Mouse (Mus musculus): Measurements from ENCODE around the gene Helz. TPM values are rescaled to one million over a fixed set of nuclear protein-coding genes. Genes with fewer than 3 reads are reported as not detected.

Gene Helz
- polyA plus RNA-seq, 2 experiments = 15.9 to 21.6 TPM

DNA sequence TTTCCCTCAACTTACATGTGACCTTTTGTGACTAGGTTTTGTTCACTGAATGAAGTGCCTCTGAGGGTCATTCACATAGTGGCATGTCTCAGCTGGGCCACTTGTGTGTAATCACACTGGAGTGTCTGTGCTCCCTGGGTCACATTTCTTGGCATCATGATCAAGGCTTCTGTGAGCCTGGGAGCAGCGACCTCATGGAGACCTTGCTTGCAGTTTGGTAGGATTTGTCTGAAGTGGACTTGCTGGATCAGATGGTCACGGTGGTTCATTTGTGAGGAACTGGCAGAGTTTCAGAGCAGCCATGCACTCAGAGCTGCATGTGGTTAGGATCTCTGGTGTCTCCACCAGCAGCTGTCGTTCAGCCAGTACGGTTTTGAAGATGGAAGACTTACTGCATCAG, 100.9 kb downstream of the Helz start:
- Histone ChIP-seq H3K27ac (replicated peaks; ENCODE audit: low read depth, low read length) (no peak overlapping the region), H3K4me3 (replicated peaks; ENCODE audit: low read length) (no peak overlapping the region), H3K9me3 (ENCODE audit: control insufficient read depth, low read length) (no peaks in the 10 kb centered on the region), H3K4me1 (ENCODE audit: control insufficient read depth, insufficient read depth, low read length) (no peaks in the 10 kb centered on the region), H3K9ac (ENCODE audit: low read depth, low read length, severe bottlenecking) (no peak overlapping the region), H3K27me3 (ENCODE audit: control insufficient read depth, insufficient read depth, low read length) (no peaks in the 10 kb centered on the region), H3K4me2 (replicated peaks; ENCODE audit: low read depth, low read length, severe bottlenecking) (no peak overlapping the region), H3K36me3 (ENCODE audit: control insufficient read depth, insufficient read depth, low read length) (peaks cover 70% of the 10 kb centered on the region)
- WGBS = 87% methylated on average over 4 of the region's 4 CpGs
- ATAC-seq (ENCODE audit: low FRiP score, low read depth) (no peak), DNase-seq (ENCODE audit: low spot score) (no peak)
- no peak for TF ChIP-seq POLR2A (IDR thresholded peaks at IDR 0.05; ENCODE audit: borderline replicate concordance, extremely low read depth, insufficient read depth, insufficient read length)

DNA sequence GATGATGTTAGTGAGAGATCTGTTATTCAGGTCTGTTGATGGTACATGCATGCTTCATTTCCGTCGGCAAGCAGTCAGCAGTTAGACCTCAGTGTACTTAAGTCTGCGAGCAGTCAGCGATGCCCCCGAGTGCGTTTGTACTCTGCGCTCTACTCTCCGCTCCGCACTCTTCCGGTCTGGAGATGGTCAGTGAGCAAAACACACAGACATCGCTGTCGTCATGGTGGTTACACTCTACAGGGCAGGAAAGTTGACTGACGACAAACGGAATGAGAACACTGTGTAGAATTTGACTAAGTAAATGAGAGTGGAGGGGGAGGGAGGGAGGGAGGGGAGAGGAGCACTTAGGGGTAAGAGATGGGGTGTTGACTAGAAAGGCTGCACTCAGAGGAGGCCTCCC, 101.7 kb downstream of the Helz start:
- H3K4me3 ChIP-seq (replicated peaks; ENCODE audit: low read length) = no peak overlapping the region
- no peak overlapping the region for H3K27ac ChIP-seq (replicated peaks; ENCODE audit: low read depth, low read length)
- peaks cover 64% of the 10 kb centered on the region for H3K36me3 ChIP-seq (ENCODE audit: control insufficient read depth, insufficient read depth, low read length)
- no peaks in the 10 kb centered on the region for H3K9me3 ChIP-seq (ENCODE audit: control insufficient read depth, low read length)
- H3K4me2 ChIP-seq (replicated peaks; ENCODE audit: low read depth, low read length, severe bottlenecking) = no peak overlapping the region
- DNase-seq (ENCODE audit: low spot score) (no peak), ATAC-seq (ENCODE audit: low FRiP score, low read depth) (no peak)
- TF ChIP-seq POLR2A (IDR thresholded peaks at IDR 0.05; ENCODE audit: borderline replicate concordance, extremely low read depth, insufficient read depth, insufficient read length) = no peak
- no peaks in the 10 kb centered on the region for H3K27me3 ChIP-seq (ENCODE audit: control insufficient read depth, insufficient read depth, low read length)
- H3K9ac ChIP-seq (ENCODE audit: low read depth, low read length, severe bottlenecking) = no peak overlapping the region
- WGBS = 97% methylated on average over 14 of the region's 14 CpGs
- H3K4me1 ChIP-seq (ENCODE audit: control insufficient read depth, insufficient read depth, low read length) = no peaks in the 10 kb centered on the region

DNA sequence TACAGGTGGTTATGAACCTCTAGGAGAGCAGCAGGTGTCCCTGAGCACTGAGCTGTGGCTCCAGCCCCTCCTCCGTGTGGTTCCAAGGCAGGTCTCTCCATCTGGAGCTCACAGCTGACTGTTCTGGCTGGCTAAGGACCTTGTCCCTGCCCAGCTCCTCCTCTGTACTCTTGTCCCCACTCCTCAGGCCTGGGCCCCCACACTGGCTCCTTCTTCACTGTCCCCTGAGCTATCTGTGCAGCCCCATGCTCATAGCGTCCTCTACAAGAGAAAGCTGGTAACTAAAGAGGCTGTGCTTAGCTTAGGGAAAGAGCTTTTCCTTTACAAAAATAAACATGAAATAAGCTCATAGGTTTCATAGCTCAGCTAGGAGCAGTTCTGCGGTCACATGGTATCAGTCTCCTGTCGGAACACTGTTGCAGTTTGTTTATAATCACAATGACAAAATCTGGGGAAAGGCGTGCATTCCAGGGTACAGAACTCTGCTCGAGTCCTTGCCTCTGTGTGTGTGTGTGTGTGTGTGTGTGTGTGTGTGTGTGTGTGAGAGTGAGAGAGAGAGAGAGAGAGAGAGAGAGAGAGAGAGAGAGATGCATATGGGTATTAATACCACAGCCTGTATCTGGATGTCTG, 102.8 kb downstream of the Helz start:
- WGBS = 80% methylated on average over 6 of the region's 6 CpGs
- no peak for TF ChIP-seq POLR2A (IDR thresholded peaks at IDR 0.05; ENCODE audit: borderline replicate concordance, extremely low read depth, insufficient read depth, insufficient read length)
- no peaks in the 10 kb centered on the region for H3K27me3 ChIP-seq (ENCODE audit: control insufficient read depth, insufficient read depth, low read length)
- H3K4me3 ChIP-seq (replicated peaks; ENCODE audit: low read length) = no peak overlapping the region
- H3K4me1 ChIP-seq (ENCODE audit: control insufficient read depth, insufficient read depth, low read length) = no peaks in the 10 kb centered on the region
- H3K27ac ChIP-seq (replicated peaks; ENCODE audit: low read depth, low read length) = no peak overlapping the region
- peaks cover 61% of the 10 kb centered on the region for H3K36me3 ChIP-seq (ENCODE audit: control insufficient read depth, insufficient read depth, low read length)
- H3K9me3 ChIP-seq (ENCODE audit: control insufficient read depth, low read length) = no peaks in the 10 kb centered on the region
- H3K4me2 ChIP-seq (replicated peaks; ENCODE audit: low read depth, low read length, severe bottlenecking) = no peak overlapping the region
- ATAC-seq (ENCODE audit: low FRiP score, low read depth) (no peak), DNase-seq (ENCODE audit: low spot score) (no peak)
- no peak overlapping the region for H3K9ac ChIP-seq (ENCODE audit: low read depth, low read length, severe bottlenecking)

GRCm38 (mm10) chr11:107651391-107651790, 103.7 kb downstream of the Helz start:
- H3K4me2 ChIP-seq (replicated peaks; ENCODE audit: low read depth, low read length, severe bottlenecking) = no peak overlapping the region
- H3K9me3 ChIP-seq (ENCODE audit: control insufficient read depth, low read length) = no peaks in the 10 kb centered on the region
- H3K9ac ChIP-seq (ENCODE audit: low read depth, low read length, severe bottlenecking) = no peak overlapping the region
- no peaks in the 10 kb centered on the region for H3K27me3 ChIP-seq (ENCODE audit: control insufficient read depth, insufficient read depth, low read length)
- ATAC-seq (ENCODE audit: low FRiP score, low read depth) (no peak), DNase-seq (ENCODE audit: low spot score) (no peak)
- no peak overlapping the region for H3K4me3 ChIP-seq (replicated peaks; ENCODE audit: low read length)
- H3K27ac ChIP-seq (replicated peaks; ENCODE audit: low read depth, low read length) = no peak overlapping the region
- WGBS = 85% methylated on average over 7 of the region's 7 CpGs
- no peaks in the 10 kb centered on the region for H3K4me1 ChIP-seq (ENCODE audit: control insufficient read depth, insufficient read depth, low read length)
- TF ChIP-seq POLR2A (IDR thresholded peaks at IDR 0.05; ENCODE audit: borderline replicate concordance, extremely low read depth, insufficient read depth, insufficient read length) = no peak
- H3K36me3 ChIP-seq (ENCODE audit: control insufficient read depth, insufficient read depth, low read length) = peaks cover 61% of the 10 kb centered on the region

DNA sequence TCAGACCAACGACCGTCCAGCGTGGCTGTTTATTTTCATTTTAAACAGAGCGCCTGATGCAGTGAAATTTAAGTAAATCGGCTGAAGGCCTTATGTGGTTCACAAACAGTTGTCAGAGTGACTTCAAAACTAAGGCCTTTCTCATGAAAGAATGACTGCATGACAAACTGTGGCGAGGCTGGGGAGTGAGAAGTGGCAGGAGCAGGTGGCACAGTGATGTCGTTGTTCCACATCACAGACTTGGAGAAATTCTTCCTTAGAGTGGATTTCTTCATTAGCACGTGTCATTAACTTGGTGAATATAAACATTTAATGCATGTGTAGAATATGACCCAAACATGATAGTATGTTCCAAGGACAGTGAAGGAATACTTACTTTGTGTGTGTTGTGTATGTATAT, 104.4 kb downstream of the Helz start:
- TF ChIP-seq POLR2A (IDR thresholded peaks at IDR 0.05; ENCODE audit: borderline replicate concordance, extremely low read depth, insufficient read depth, insufficient read length) = no peak
- Histone ChIP-seq H3K4me1 (ENCODE audit: control insufficient read depth, insufficient read depth, low read length) (no peaks in the 10 kb centered on the region), H3K9me3 (ENCODE audit: control insufficient read depth, low read length) (no peaks in the 10 kb centered on the region), H3K9ac (ENCODE audit: low read depth, low read length, severe bottlenecking) (no peak overlapping the region), H3K4me2 (replicated peaks; ENCODE audit: low read depth, low read length, severe bottlenecking) (no peak overlapping the region), H3K27ac (replicated peaks; ENCODE audit: low read depth, low read length) (no peak overlapping the region), H3K4me3 (replicated peaks; ENCODE audit: low read length) (no peak overlapping the region), H3K36me3 (ENCODE audit: control insufficient read depth, insufficient read depth, low read length) (peaks cover 65% of the 10 kb centered on the region), H3K27me3 (ENCODE audit: control insufficient read depth, insufficient read depth, low read length) (no peaks in the 10 kb centered on the region)
- ATAC-seq (ENCODE audit: low FRiP score, low read depth) = no peak
- DNase-seq (ENCODE audit: low spot score) = peak; percentile 36
- WGBS = 71% methylated on average over 8 of the region's 8 CpGs

- Histone ChIP-seq H3K9me3 (ENCODE audit: control insufficient read depth, low read length) (no peaks in the 10 kb centered on the region), H3K4me3 (replicated peaks; ENCODE audit: low read length) (no peak overlapping the region), H3K27ac (replicated peaks; ENCODE audit: low read depth, low read length) (no peak overlapping the region), H3K27me3 (ENCODE audit: control insufficient read depth, insufficient read depth, low read length) (no peaks in the 10 kb centered on the region), H3K36me3 (ENCODE audit: control insufficient read depth, insufficient read depth, low read length) (peaks cover 58% of the 10 kb centered on the region), H3K9ac (ENCODE audit: low read depth, low read length, severe bottlenecking) (no peak overlapping the region), H3K4me1 (ENCODE audit: control insufficient read depth, insufficient read depth, low read length) (no peaks in the 10 kb centered on the region), H3K4me2 (replicated peaks; ENCODE audit: low read depth, low read length, severe bottlenecking) (no peak overlapping the region)
- TF ChIP-seq POLR2A (IDR thresholded peaks at IDR 0.05; ENCODE audit: borderline replicate concordance, extremely low read depth, insufficient read depth, insufficient read length) = no peak
- no peak for ATAC-seq (ENCODE audit: low FRiP score, low read depth)
- DNase-seq (ENCODE audit: low spot score) = no peak
- 85% methylated on average over 4 of the region's 4 CpGs for WGBS
Observed at GRCm38 (mm10) chr11:107655538-107655937, 107.8 kb downstream of the Helz start.
